Mouse (Mus musculus): ENCODE data around the gene Efr3b. TPM values are rescaled to one million over a fixed set of nuclear protein-coding genes. Genes with fewer than 3 reads are reported as not detected.

The Efr3b gene
- polyA plus RNA-seq, 1 experiment from 2014 or later, result 37.2 TPM

GRCm38 (mm10) chr12:3915852-3916251 is 122.9 kb downstream of the Efr3b start:
- Histone ChIP-seq H3K4me1 (replicated peaks; ENCODE audit: control insufficient read depth, insufficient read depth, low read length) (no peaks in the 10 kb centered on the region), H3K27me3 (replicated peaks; ENCODE audit: control insufficient read depth, insufficient read depth, low read length) (no peaks in the 10 kb centered on the region), H3K27ac (ENCODE audit: low read length) (no peak overlapping the region), H3K9ac (replicated peaks; ENCODE audit: low read depth, low read length) (no peak overlapping the region), H3K4me3 (replicated peaks; ENCODE audit: low read length) (no peak overlapping the region), H3K4me2 (ENCODE audit: low read length) (no peak overlapping the region), H3K36me3 (ENCODE audit: control insufficient read depth, insufficient read depth) (peaks cover 2% of the 10 kb centered on the region; the same call in 1 of the 2 replicates), H3K9me3 (ENCODE audit: control insufficient read depth, low read length) (no peaks in the 10 kb centered on the region)
- WGBS, result 84% methylated on average over 3 of the region's 3 CpGs
- no peak for ATAC-seq

Other genes starting within 250 kb of the Efr3b start
- gene Dnmt3a, start 232.9 kb downstream of the Efr3b start, polyA plus RNA-seq (2015; fragmentation: Nextera tagmentation; extraction: Ambion mirVana), result 86.3 and 86.6 TPM in 2 replicates
- 2.9 and 4.3 TPM in 2 replicates for gene Pomc, start 84.0 kb downstream of the Efr3b start, polyA plus RNA-seq (2015; fragmentation: Nextera tagmentation; extraction: Ambion mirVana)
- 13.3 and 15.6 TPM in 2 replicates for gene Dnajc27, start 43.7 kb upstream of the Efr3b start, polyA plus RNA-seq (2015; fragmentation: Nextera tagmentation; extraction: Ambion mirVana)
- 12.2 and 12.9 TPM in 2 replicates for gene Adcy3, start 94.2 kb upstream of the Efr3b start, polyA plus RNA-seq (2015; fragmentation: Nextera tagmentation; extraction: Ambion mirVana)
- 4.8 and 4.9 TPM in 2 replicates for gene Ptrhd1, start 195.1 kb upstream of the Efr3b start, polyA plus RNA-seq (2015; fragmentation: Nextera tagmentation; extraction: Ambion mirVana)
- 9.1 and 11.3 TPM in 2 replicates for gene Cenpo, start 195.4 kb upstream of the Efr3b start, polyA plus RNA-seq (2015; fragmentation: Nextera tagmentation; extraction: Ambion mirVana)